Mouse (Mus musculus): ENCODE data around the gene Olfr878.

DNA sequence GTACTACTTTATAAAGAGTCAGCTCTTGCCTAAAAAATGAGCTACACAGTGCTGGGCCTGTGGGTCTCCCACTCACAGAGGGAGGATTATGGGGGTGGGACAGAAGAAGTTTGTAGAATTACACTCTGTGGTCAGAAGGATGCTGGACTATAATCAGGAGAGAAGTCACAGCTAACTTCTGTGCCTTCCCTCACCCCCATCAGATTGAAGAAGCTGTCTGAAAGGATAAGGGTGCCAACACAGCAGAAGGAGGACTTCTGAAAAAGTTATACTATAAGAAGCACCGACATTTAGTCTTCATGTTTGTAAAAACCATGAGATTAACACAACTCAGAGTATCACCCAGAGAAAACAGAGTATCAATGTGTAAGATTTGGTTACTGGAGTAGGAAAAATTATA, 46.5 kb upstream of the Olfr878 start:
- TF ChIP-seq POLR2A (IDR thresholded peaks at IDR 0.05; ENCODE audit: low read depth, low read length) (no peak), CTCF (IDR thresholded peaks at IDR 0.05; ENCODE audit: borderline replicate concordance, insufficient read depth, low read length) (no peak)

Measured in embryonic fibroblast, embryonic 13.5 days (primary cell).